Mouse (Mus musculus) large intestine, adult 2 months (tissue): ENCODE results near the gene Tnrc6c. TPM values are rescaled to one million over a fixed set of nuclear protein-coding genes. Genes with fewer than 3 reads are reported as not detected.

Source experiments
- DNase-seq: peaks from one replicate; pipeline ENCODE4 v3.0.0-alpha.2; 2012; ENCODE audit warnings: low read depth, low spot score
- WGBS: fragments of 180-500 bp; shearing (Covaris S2); methylation state at CpG from one replicate; pipeline ENCODE4 v1.1.7; 2018; 5-methylcytosine and 5-hydroxymethylcytosine counted together
- polyA plus RNA-seq: library from polyadenylated mRNA; depleted of rRNA; stranded (reverse); fragments of >200 nt; gene quantifications from 2 replicates; pipeline ENCODE4 v1.2.3, GENCODE M21; 2012; rRNA removed

Tnrc6c gene
- polyA plus RNA-seq, 1 experiment = 8.2 TPM

DNA sequence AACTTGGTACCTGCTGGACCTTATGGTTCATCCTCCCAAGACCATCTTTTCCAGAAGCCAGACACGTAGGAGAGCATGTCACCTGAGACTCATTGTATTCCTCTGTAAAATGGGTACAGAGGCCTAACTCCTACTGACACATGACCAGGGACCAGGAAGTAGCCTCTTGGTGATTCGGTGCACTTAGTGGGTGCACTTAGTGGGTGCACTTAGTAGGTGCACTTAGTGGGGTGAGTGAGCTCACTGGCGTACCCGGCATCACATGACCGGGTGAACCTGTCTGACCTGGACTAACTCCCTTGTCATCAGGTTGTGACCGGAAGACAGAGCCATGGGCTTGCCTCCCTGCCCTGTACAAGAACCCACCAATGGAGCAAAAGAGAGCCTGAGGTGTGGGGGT, 152.7 kb downstream of the Tnrc6c start:
- 94% methylated on average over 6 of the region's 6 CpGs for WGBS
- no peak for DNase-seq

DNA sequence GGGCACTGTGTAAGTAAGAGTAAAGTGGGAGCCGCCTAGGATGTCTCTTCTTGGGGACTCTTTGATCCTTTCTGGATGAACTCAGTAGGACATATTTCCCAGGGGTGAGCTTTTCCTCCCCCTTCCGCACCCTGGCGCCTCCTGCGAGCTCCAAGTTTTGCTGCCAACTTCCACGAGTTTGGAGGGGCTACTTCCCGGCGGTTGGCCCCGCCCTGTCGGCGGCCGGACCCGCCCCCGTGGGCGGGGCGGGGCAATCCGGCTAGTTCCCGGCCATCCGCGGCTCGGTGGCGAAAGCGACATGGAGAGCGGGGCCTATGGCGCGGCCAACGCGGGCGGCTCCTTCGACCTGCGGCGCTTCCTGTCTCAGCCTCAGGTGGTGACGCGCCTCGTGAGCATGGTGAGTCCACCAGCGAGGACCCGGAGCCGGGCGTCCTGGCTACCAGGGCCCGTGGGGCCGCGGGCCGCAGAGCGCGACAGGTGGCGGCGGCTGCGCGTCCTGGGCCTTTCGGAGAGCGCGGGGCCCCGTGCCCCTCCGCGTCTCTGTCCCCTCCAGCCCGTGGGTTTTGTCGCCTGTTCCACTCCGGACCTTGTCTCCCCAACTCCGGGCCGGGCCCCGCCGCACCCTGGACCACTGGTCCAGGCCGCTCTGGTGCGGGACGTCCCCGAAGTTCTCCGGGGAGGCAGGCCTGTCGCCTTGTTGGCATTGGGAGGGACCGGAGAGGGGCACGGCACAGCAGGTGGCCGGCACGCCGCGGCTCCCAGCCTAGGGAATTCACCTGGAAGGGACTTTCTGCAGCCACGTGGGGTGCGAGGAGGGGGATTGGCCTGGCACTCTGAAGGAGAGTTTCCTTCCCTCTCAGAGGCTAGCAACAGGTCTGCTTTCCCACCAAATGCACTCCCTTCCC, 155.6 kb downstream of the Tnrc6c start, which contains the start of the genes Gm20708 and Syngr2:
Gm20708 (plus strand) TSS at position 262 of the 905 bp plus-strand sequence.
Syngr2 (plus strand) TSS at position 262 of the 905 bp plus-strand sequence.
- WGBS = under 1% methylated on average over 75 of the region's 75 CpGs
- no peak for DNase-seq

GRCm38 (mm10) chr11:117810401-117811046, 156.4 kb downstream of the Tnrc6c start:
- under 1% methylated on average over 21 of the region's 21 CpGs for WGBS
- DNase-seq = no peak

Other genes starting within 250 kb of the Tnrc6c start
- gene Gm11733, start 169.9 kb upstream of the Tnrc6c start, polyA plus RNA-seq = not detected in 2 replicates
- gene Tmc8, start 127.8 kb downstream of the Tnrc6c start, polyA plus RNA-seq = 25.5 and 33.4 TPM in 2 replicates
- gene Tmc6, start 127.9 kb downstream of the Tnrc6c start, polyA plus RNA-seq = 66.3 and 76.5 TPM in 2 replicates
- 0.40 and 0.41 TPM in 2 replicates for gene 6030468B19Rik, start 143.4 kb downstream of the Tnrc6c start, polyA plus RNA-seq
- gene Gm20708, start 155.4 kb downstream of the Tnrc6c start, polyA plus RNA-seq = not detected in 2 replicates
- gene Syngr2, start 155.4 kb downstream of the Tnrc6c start, polyA plus RNA-seq = 317 and 353 TPM in 2 replicates
- 9.3 and 13.5 TPM in 2 replicates for gene Afmid, start 171.6 kb downstream of the Tnrc6c start, polyA plus RNA-seq
- 79.4 and 95.1 TPM in 2 replicates for gene Tk1, start 171.8 kb downstream of the Tnrc6c start, polyA plus RNA-seq
- 35.8 and 45.0 TPM in 2 replicates for gene Birc5, start 195.0 kb downstream of the Tnrc6c start, polyA plus RNA-seq
- gene Tmem235, start 206.5 kb downstream of the Tnrc6c start, polyA plus RNA-seq = 0.09 and 0.26 TPM in 2 replicates
- gene Tha1, start 219.2 kb downstream of the Tnrc6c start, polyA plus RNA-seq = 24.4 and 25.7 TPM in 2 replicates